Mouse (Mus musculus): Measurements from ENCODE around the gene Adra1d. TPM values are rescaled to one million over a fixed set of nuclear protein-coding genes. Genes with fewer than 3 reads are reported as not detected.

Gene Adra1d
- polyA plus RNA-seq, 1 experiment from 2014 or later, result 0.62 TPM

DNA sequence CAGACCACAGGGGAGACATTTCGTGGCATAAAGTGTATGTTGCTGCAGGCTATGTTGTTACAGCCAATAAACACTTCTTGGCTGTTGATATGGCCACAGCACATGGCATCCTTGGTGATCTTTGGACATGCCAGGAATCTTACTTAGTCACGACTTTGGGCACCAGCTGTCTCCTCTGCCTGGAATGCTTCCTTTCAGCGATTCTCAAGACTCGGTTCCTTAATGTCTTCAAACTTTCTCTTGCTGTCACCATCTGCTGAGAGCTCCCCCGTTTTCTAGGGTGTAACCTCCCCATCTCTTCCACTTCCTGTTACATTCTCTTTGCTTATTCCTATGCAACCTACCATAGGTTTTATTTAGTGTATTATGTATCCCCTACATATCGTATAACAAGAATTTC is 22.3 kb downstream of the Adra1d start:
- Histone ChIP-seq H3K36me3 (no peaks in the 10 kb centered on the region), H3K4me2 (no peak overlapping the region), H3K4me3 (no peak overlapping the region), H3K27me3 (0 out of 2 replicates have a peak, but pooled peaks cover 3% of the 10 kb centered on the region), H3K9ac (no peak overlapping the region), H3K9me3 (replicated peaks) (no peaks in the 10 kb centered on the region), H3K27ac (no peak overlapping the region), H3K4me1 (replicated peaks) (peaks cover 18% of the 10 kb centered on the region)
- no peak for ATAC-seq (replicated peaks; ENCODE audit: insufficient number of reproducible peaks, insufficient read depth, low FRiP score, low read depth)
- 81% methylated on average over 6 of the region's 6 CpGs for WGBS

DNA sequence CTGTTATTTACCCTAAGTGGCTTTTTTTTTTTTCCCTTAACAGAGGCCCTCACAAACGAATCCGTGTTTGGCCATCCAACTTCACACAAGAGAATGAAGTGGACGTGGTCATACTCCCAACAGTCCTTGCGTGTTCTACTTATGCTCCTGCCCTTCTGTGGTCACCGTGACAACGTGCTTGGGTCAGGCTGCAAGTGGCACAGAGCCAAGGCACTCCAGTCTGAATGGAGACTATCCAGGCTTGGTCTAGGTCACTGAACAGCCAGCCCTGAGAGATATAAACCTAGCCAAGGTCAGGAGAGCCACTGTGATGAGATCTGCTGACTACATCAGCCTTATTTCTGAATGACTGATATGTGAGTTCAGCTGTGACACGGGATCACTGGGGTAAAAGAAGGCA is 23.7 kb downstream of the Adra1d start:
- H3K9ac ChIP-seq, result no peak overlapping the region
- H3K9me3 ChIP-seq (replicated peaks), result no peaks in the 10 kb centered on the region
- peaks cover 18% of the 10 kb centered on the region for H3K4me1 ChIP-seq (replicated peaks)
- H3K4me2 ChIP-seq, result no peak overlapping the region
- ATAC-seq (replicated peaks; ENCODE audit: insufficient number of reproducible peaks, insufficient read depth, low FRiP score, low read depth), result peak; percentile 82
- H3K36me3 ChIP-seq, result no peaks in the 10 kb centered on the region
- no peaks in the 10 kb centered on the region for H3K27me3 ChIP-seq
- WGBS, result 32% methylated on average over 7 of the region's 7 CpGs
- no peak overlapping the region for H3K4me3 ChIP-seq
- peak overlapping the region; percentile 47 for H3K27ac ChIP-seq

DNA sequence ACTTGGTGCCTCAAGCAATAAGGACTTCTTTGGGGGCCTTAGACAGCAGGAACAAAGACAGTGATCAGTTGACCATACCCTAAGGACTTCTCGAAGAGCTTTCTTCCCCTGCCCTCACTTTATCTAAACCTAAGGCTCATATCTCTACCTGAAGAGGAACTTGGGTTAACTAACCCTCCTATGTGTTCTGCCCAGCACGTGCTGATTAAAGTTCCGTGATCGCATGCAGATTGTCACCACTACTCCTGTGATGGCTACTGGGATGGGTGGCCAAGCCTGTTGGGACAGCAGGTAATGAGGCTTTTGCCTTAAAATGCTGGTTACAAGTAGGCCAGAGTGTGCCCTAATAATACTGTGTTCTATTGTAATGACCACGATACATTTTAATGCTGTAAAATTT is 26.9 kb downstream of the Adra1d start:
- 82% methylated on average over 5 of the region's 5 CpGs for WGBS
- no peak overlapping the region for H3K27ac ChIP-seq
- no peaks in the 10 kb centered on the region for H3K36me3 ChIP-seq
- H3K9ac ChIP-seq, result no peak overlapping the region
- peaks cover 16% of the 10 kb centered on the region for H3K4me1 ChIP-seq (replicated peaks)
- no peak overlapping the region for H3K4me3 ChIP-seq
- ATAC-seq (replicated peaks; ENCODE audit: insufficient number of reproducible peaks, insufficient read depth, low FRiP score, low read depth), result no peak
- no peak overlapping the region for H3K4me2 ChIP-seq
- H3K9me3 ChIP-seq (replicated peaks), result no peaks in the 10 kb centered on the region
- no peaks in the 10 kb centered on the region for H3K27me3 ChIP-seq

DNA sequence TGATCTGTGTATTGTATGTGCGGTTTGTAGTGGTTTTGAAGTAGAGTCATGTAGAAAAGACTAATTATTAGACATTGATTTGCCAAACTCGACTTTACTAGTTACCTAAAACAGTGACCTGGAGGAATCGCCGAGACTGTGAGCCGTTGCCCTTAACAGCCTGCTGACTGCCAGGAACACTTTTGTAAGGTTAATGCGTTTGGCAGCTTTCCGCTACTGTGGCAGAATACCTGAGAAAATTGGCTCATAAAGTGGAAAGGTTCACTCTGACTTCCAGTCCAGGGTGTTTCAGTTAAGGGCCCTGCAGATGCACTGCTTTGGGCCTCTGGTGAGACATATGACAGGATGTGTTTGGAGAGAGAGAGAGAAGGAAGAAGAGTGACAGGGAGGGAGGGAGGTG is 30.8 kb downstream of the Adra1d start:
- Histone ChIP-seq H3K27ac (no peak overlapping the region), H3K4me3 (no peak overlapping the region), H3K27me3 (0 out of 2 replicates have a peak, but pooled peaks cover 5% of the 10 kb centered on the region), H3K4me2 (no peak overlapping the region), H3K36me3 (no peaks in the 10 kb centered on the region), H3K4me1 (replicated peaks) (peaks cover 3% of the 10 kb centered on the region; the same call in 1 of the 2 replicates), H3K9me3 (replicated peaks) (no peaks in the 10 kb centered on the region), H3K9ac (no peak overlapping the region)
- ATAC-seq (replicated peaks; ENCODE audit: insufficient number of reproducible peaks, insufficient read depth, low FRiP score, low read depth), result no peak
- WGBS, result 82% methylated on average over 7 of the region's 7 CpGs

DNA sequence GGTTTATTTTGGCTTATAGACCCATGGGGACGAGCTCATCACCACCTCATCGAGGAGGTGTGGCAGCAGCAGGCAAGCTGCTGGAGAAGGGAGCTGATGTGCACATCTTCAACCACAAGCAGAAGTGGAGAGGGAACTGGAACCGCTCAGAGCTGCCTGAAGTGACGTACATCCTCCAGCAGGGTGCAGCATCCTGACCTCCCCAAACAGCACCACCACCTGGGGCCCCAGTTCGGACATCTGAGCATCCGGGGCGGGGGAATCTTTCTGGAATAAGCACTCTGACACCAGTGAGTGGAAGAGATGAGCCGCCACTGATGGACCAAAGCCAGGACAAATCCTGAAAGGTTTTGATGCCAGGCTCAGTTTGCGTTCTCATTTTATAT is 31.5 kb downstream of the Adra1d start:
- H3K4me2 ChIP-seq, result no peak overlapping the region
- no peaks in the 10 kb centered on the region for H3K36me3 ChIP-seq
- no peak for ATAC-seq (replicated peaks; ENCODE audit: insufficient number of reproducible peaks, insufficient read depth, low FRiP score, low read depth)
- H3K4me3 ChIP-seq, result no peak overlapping the region
- H3K27ac ChIP-seq, result no peak overlapping the region
- H3K9me3 ChIP-seq (replicated peaks), result no peaks in the 10 kb centered on the region
- H3K27me3 ChIP-seq, result 0 out of 2 replicates have a peak, but pooled peaks cover 5% of the 10 kb centered on the region
- 22% methylated on average over 9 of the region's 9 CpGs for WGBS
- H3K4me1 ChIP-seq (replicated peaks), result peaks cover 3% of the 10 kb centered on the region; the same call in 1 of the 2 replicates
- H3K9ac ChIP-seq, result no peak overlapping the region

DNA sequence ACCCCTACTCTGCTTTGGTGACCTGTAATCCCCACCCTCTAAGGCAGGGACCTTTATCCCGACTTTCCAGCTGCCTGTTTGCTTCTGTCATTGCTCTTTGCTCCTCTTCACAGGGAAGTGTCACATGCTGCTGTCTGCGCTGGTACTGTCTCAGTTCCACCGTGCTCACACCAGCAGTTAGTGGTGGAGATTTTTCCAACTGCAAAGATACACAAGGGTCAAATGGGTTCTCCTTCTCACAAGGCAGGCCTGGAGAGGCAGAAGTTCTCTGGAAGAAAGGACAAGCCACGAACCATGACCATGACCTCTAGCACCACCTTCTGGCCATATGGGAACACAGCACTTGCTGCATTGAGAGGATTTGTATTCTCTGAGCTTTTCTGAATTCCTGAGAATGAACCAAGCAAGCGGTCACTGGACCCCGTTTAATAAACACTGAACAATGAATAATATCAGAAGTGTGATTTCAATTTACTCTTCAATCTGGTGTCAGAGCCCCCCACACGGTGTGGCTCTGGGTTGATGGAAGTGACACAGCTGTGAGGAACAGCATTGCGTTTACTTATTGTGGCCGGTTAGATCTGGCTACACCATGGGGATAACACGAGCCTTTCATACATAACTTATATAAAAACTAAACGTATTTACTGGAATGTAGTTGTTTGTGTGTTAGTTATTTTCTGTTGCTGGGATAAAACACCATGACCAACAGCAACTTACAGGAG is 32.0 kb downstream of the Adra1d start:
- Histone ChIP-seq H3K27ac (no peak overlapping the region), H3K27me3 (0 out of 2 replicates have a peak, but pooled peaks cover 5% of the 10 kb centered on the region), H3K4me2 (no peak overlapping the region), H3K9me3 (replicated peaks) (no peaks in the 10 kb centered on the region), H3K9ac (no peak overlapping the region), H3K36me3 (no peaks in the 10 kb centered on the region), H3K4me1 (replicated peaks) (peaks cover 3% of the 10 kb centered on the region; the same call in 1 of the 2 replicates), H3K4me3 (no peak overlapping the region)
- 0 out of 2 replicates have a peak, but pooled peaks have one; percentile 28 for ATAC-seq (replicated peaks; ENCODE audit: insufficient number of reproducible peaks, insufficient read depth, low FRiP score, low read depth)
- 33% methylated on average over 11 of the region's 11 CpGs for WGBS

GRCm38 (mm10) chr2:131527061-131527460 is 35.0 kb downstream of the Adra1d start:
- H3K4me1 ChIP-seq (replicated peaks), result peaks cover 3% of the 10 kb centered on the region; the same call in 1 of the 2 replicates
- no peak for ATAC-seq (replicated peaks; ENCODE audit: insufficient number of reproducible peaks, insufficient read depth, low FRiP score, low read depth)
- H3K4me2 ChIP-seq, result no peak overlapping the region
- H3K27ac ChIP-seq, result no peak overlapping the region
- H3K9me3 ChIP-seq (replicated peaks), result no peaks in the 10 kb centered on the region
- no peak overlapping the region for H3K4me3 ChIP-seq
- 43% methylated on average over 3 of the region's 3 CpGs for WGBS
- H3K9ac ChIP-seq, result no peak overlapping the region
- peaks cover 4% of the 10 kb centered on the region; the same call in 1 of the 2 replicates for H3K36me3 ChIP-seq
- H3K27me3 ChIP-seq, result 0 out of 2 replicates have a peak, but pooled peaks cover 5% of the 10 kb centered on the region

GRCm38 (mm10) chr2:131520743-131521142 is 41.3 kb downstream of the Adra1d start:
- no peak for ATAC-seq (replicated peaks; ENCODE audit: insufficient number of reproducible peaks, insufficient read depth, low FRiP score, low read depth)
- Histone ChIP-seq H3K36me3 (peaks cover 20% of the 10 kb centered on the region; the same call in 1 of the 2 replicates), H3K4me1 (replicated peaks) (peaks cover 15% of the 10 kb centered on the region; the same call in 1 of the 2 replicates), H3K4me2 (no peak overlapping the region), H3K27ac (no peak overlapping the region), H3K9me3 (replicated peaks) (no peaks in the 10 kb centered on the region), H3K9ac (no peak overlapping the region), H3K4me3 (no peak overlapping the region), H3K27me3 (no peaks in the 10 kb centered on the region)
- WGBS, result 95% methylated on average over 19 of the region's 19 CpGs

DNA sequence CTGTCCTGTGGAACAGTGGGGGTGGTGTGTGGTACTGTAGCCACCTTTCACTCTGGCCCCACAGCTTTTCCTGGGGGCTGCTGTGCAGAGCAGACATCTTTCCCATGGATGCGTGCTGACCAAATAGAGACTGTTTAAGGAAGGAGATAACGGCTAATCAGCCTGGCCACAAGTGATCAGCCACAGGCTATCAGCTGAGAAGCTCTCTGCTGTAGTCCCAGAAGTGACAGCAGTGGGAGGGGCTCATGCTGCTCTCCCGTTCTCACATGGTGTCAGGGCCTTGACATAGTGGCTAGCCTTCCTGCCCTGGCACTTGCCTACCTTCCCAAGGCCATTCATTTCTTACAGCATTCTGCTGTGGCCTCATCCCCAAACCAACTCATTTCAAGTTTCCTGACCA is 43.3 kb downstream of the Adra1d start:
- Histone ChIP-seq H3K9me3 (replicated peaks) (no peaks in the 10 kb centered on the region), H3K4me2 (no peak overlapping the region), H3K27me3 (no peaks in the 10 kb centered on the region), H3K4me3 (no peak overlapping the region), H3K36me3 (peaks cover 16% of the 10 kb centered on the region; the same call in 1 of the 2 replicates), H3K9ac (no peak overlapping the region), H3K4me1 (replicated peaks) (peaks cover 31% of the 10 kb centered on the region), H3K27ac (no peak overlapping the region)
- WGBS, result 15% methylated on average over 3 of the region's 3 CpGs
- ATAC-seq (replicated peaks; ENCODE audit: insufficient number of reproducible peaks, insufficient read depth, low FRiP score, low read depth), result no peak

- Histone ChIP-seq H3K9ac (no peak overlapping the region), H3K27ac (no peak overlapping the region), H3K4me3 (no peak overlapping the region), H3K4me1 (replicated peaks) (peaks cover 38% of the 10 kb centered on the region), H3K9me3 (replicated peaks) (no peaks in the 10 kb centered on the region), H3K27me3 (no peaks in the 10 kb centered on the region), H3K4me2 (no peak overlapping the region), H3K36me3 (peaks cover 16% of the 10 kb centered on the region; the same call in 1 of the 2 replicates)
- 86% methylated on average over 4 of the region's 4 CpGs for WGBS
- no peak for ATAC-seq (replicated peaks; ENCODE audit: insufficient number of reproducible peaks, insufficient read depth, low FRiP score, low read depth)
These were observed 44.5 kb downstream of the Adra1d start for GRCm38 (mm10) chr2:131517550-131517949.

- no peaks in the 10 kb centered on the region for H3K9me3 ChIP-seq (replicated peaks)
- H3K27ac ChIP-seq, result peak overlapping the region; percentile 85
- H3K9ac ChIP-seq, result no peak overlapping the region
- 56% methylated on average over 4 of the region's 4 CpGs for WGBS
- no peaks in the 10 kb centered on the region for H3K27me3 ChIP-seq
- no peak; the same call in 1 of the 2 replicates for ATAC-seq (replicated peaks; ENCODE audit: insufficient number of reproducible peaks, insufficient read depth, low FRiP score, low read depth)
- H3K4me3 ChIP-seq, result peak overlapping the region; percentile 21; the same call in 1 of the 2 replicates
- H3K4me1 ChIP-seq (replicated peaks), result peaks cover 59% of the 10 kb centered on the region
- H3K36me3 ChIP-seq, result peaks cover 3% of the 10 kb centered on the region; the same call in 1 of the 2 replicates
- peak overlapping the region; percentile 46 for H3K4me2 ChIP-seq
These were observed 47.9 kb downstream of the Adra1d start for GRCm38 (mm10) chr2:131514055-131514621.
